Mouse (Mus musculus): ENCODE data around the gene Nebl. TPM values are rescaled to one million over a fixed set of nuclear protein-coding genes. Genes with fewer than 3 reads are reported as not detected.

Nebl gene
- total and polyA plus RNA-seq, 3 experiments, result 152 to 335 (median 304) TPM

- no peak overlapping the region for H3K27ac ChIP-seq
- DNase-seq, result no peak
- peaks cover 5% of the 10 kb centered on the region; the same call in 1 of the 2 replicates for H3K36me3 ChIP-seq (ENCODE audit: control insufficient read depth, insufficient read depth, low read length)
- TF ChIP-seq EP300 (IDR thresholded peaks at IDR 0.05; ENCODE audit: insufficient read depth, low read depth, low read length) (no peak), CTCF (IDR thresholded peaks at IDR 0.05) (no peak), POLR2A (IDR thresholded peaks at IDR 0.05; ENCODE audit: insufficient read depth, low read depth, low read length) (no peak)
- intact Hi-C loops (cut with DNase I), result no loop called here
- WGBS, result 46% methylated on average over 5 of the region's 5 CpGs
- H3K4me3 ChIP-seq, result no peak overlapping the region
- no peaks in the 10 kb centered on the region for H3K79me2 ChIP-seq (replicated peaks; ENCODE audit: control insufficient read depth, insufficient read depth, low read length)
- H3K27me3 ChIP-seq (ENCODE audit: control insufficient read depth, insufficient read depth, low read length), result no peaks in the 10 kb centered on the region
- H3K9ac ChIP-seq (ENCODE audit: low read depth, low read length), result no peak overlapping the region
- H3K4me1 ChIP-seq (ENCODE audit: control insufficient read depth, insufficient read depth, low read length), result peaks cover 2% of the 10 kb centered on the region; the same call in 1 of the 2 replicates
Measured at GRCm38 (mm10) chr2:17365671-17366070, 365.6 kb downstream of the Nebl start.

GRCm38 (mm10) chr2:17364971-17365548, 366.2 kb downstream of the Nebl start:
- Histone ChIP-seq H3K27me3 (ENCODE audit: control insufficient read depth, insufficient read depth, low read length) (no peaks in the 10 kb centered on the region), H3K27ac (no peak overlapping the region), H3K4me3 (no peak overlapping the region), H3K4me1 (ENCODE audit: control insufficient read depth, insufficient read depth, low read length) (peaks cover 2% of the 10 kb centered on the region; the same call in 1 of the 2 replicates), H3K79me2 (replicated peaks; ENCODE audit: control insufficient read depth, insufficient read depth, low read length) (no peaks in the 10 kb centered on the region), H3K9ac (ENCODE audit: low read depth, low read length) (no peak overlapping the region), H3K36me3 (ENCODE audit: control insufficient read depth, insufficient read depth, low read length) (peaks cover 5% of the 10 kb centered on the region; the same call in 1 of the 2 replicates)
- WGBS, result 69% methylated on average over 6 of the region's 6 CpGs
- intact Hi-C loops (cut with DNase I), result no loop called here
- TF ChIP-seq EP300 (IDR thresholded peaks at IDR 0.05; ENCODE audit: insufficient read depth, low read depth, low read length) (no peak), POLR2A (IDR thresholded peaks at IDR 0.05; ENCODE audit: insufficient read depth, low read depth, low read length) (no peak), CTCF (IDR thresholded peaks at IDR 0.05) (no peak)
- no peak for DNase-seq

GRCm38 (mm10) chr2:17363337-17364216, 367.7 kb downstream of the Nebl start:
- H3K36me3 ChIP-seq (ENCODE audit: control insufficient read depth, insufficient read depth, low read length), result peaks cover 5% of the 10 kb centered on the region; the same call in 1 of the 2 replicates
- H3K4me1 ChIP-seq (ENCODE audit: control insufficient read depth, insufficient read depth, low read length), result peaks cover 2% of the 10 kb centered on the region; the same call in 1 of the 2 replicates
- no peak overlapping the region for H3K9ac ChIP-seq (ENCODE audit: low read depth, low read length)
- H3K4me3 ChIP-seq, result no peak overlapping the region
- intact Hi-C loops (cut with DNase I), result no loop called here
- no peak overlapping the region for H3K27ac ChIP-seq
- DNase-seq, result no peak
- WGBS, result 45% methylated on average over 12 of the region's 12 CpGs
- no peaks in the 10 kb centered on the region for H3K27me3 ChIP-seq (ENCODE audit: control insufficient read depth, insufficient read depth, low read length)
- no peaks in the 10 kb centered on the region for H3K79me2 ChIP-seq (replicated peaks; ENCODE audit: control insufficient read depth, insufficient read depth, low read length)
- TF ChIP-seq CTCF (IDR thresholded peaks at IDR 0.05) (no peak), POLR2A (IDR thresholded peaks at IDR 0.05; ENCODE audit: insufficient read depth, low read depth, low read length) (no peak), EP300 (IDR thresholded peaks at IDR 0.05; ENCODE audit: insufficient read depth, low read depth, low read length) (no peak)

GRCm38 (mm10) chr2:17362181-17362580, 369.1 kb downstream of the Nebl start:
- Histone ChIP-seq H3K36me3 (ENCODE audit: control insufficient read depth, insufficient read depth, low read length) (peaks cover 5% of the 10 kb centered on the region; the same call in 1 of the 2 replicates), H3K27me3 (ENCODE audit: control insufficient read depth, insufficient read depth, low read length) (no peaks in the 10 kb centered on the region), H3K4me3 (no peak overlapping the region), H3K79me2 (replicated peaks; ENCODE audit: control insufficient read depth, insufficient read depth, low read length) (no peaks in the 10 kb centered on the region), H3K9ac (ENCODE audit: low read depth, low read length) (no peak overlapping the region), H3K4me1 (ENCODE audit: control insufficient read depth, insufficient read depth, low read length) (peaks cover 2% of the 10 kb centered on the region; the same call in 1 of the 2 replicates), H3K27ac (no peak overlapping the region)
- WGBS, result 93% methylated on average over 1 of the region's 1 CpGs
- intact Hi-C loops (cut with DNase I), result no loop called here
- DNase-seq, result no peak
- TF ChIP-seq POLR2A (IDR thresholded peaks at IDR 0.05; ENCODE audit: insufficient read depth, low read depth, low read length) (no peak), CTCF (IDR thresholded peaks at IDR 0.05) (no peak), EP300 (IDR thresholded peaks at IDR 0.05; ENCODE audit: insufficient read depth, low read depth, low read length) (no peak)

- Histone ChIP-seq H3K27me3 (ENCODE audit: control insufficient read depth, insufficient read depth, low read length) (no peaks in the 10 kb centered on the region), H3K4me3 (no peak overlapping the region), H3K9ac (ENCODE audit: low read depth, low read length) (no peak overlapping the region), H3K79me2 (replicated peaks; ENCODE audit: control insufficient read depth, insufficient read depth, low read length) (no peaks in the 10 kb centered on the region), H3K36me3 (ENCODE audit: control insufficient read depth, insufficient read depth, low read length) (no peaks in the 10 kb centered on the region), H3K4me1 (ENCODE audit: control insufficient read depth, insufficient read depth, low read length) (no peaks in the 10 kb centered on the region), H3K27ac (no peak overlapping the region)
- 94% methylated on average over 1 of the region's 1 CpGs for WGBS
- intact Hi-C loops (cut with DNase I), result no loop called here
- TF ChIP-seq CTCF (IDR thresholded peaks at IDR 0.05) (no peak), EP300 (IDR thresholded peaks at IDR 0.05; ENCODE audit: insufficient read depth, low read depth, low read length) (no peak), POLR2A (IDR thresholded peaks at IDR 0.05; ENCODE audit: insufficient read depth, low read depth, low read length) (no peak)
- DNase-seq, result no peak
Measured at GRCm38 (mm10) chr2:17344643-17345042, 386.6 kb downstream of the Nebl start.

Data from heart, adult 2 months (tissue).